Mouse (Mus musculus) heart, adult 2 months (tissue): ENCODE measurements around the gene Timm17a. TPM values are rescaled to one million over a fixed set of nuclear protein-coding genes. Genes with fewer than 3 reads are reported as not detected.

Experiments used
- DNase-seq, 2 experiments: peaks; one replicate each; pipeline ENCODE4 v3.0.0; 2021
- H3K27ac ChIP-seq: fragments of 200-600 bp; 2 replicates; pipeline ENCODE4 v1.8.1; 2022
- H3K27me3 ChIP-seq: fragments of 200-500 bp; 2 replicates; pipeline ENCODE4 v1.6.1; 2012; ENCODE audit warnings: mild to moderate bottlenecking, low read length, inconsistent platforms, mixed read lengths; ENCODE audit not compliant: control insufficient read depth, insufficient read depth
- H3K36me3 ChIP-seq: fragments of 200-500 bp; 2 replicates; pipeline ENCODE4 v1.6.1; 2012; ENCODE audit warnings: low read length, inconsistent platforms; ENCODE audit not compliant: control insufficient read depth, insufficient read depth
- H3K4me1 ChIP-seq: fragments of 200-500 bp; 2 replicates; pipeline ENCODE4 v1.6.1; 2011; ENCODE audit warnings: low read length; ENCODE audit not compliant: control insufficient read depth, insufficient read depth
- H3K4me3 ChIP-seq: fragments of 200-600 bp; 2 replicates; pipeline ENCODE4 v1.8.1; 2022
- H3K79me2 ChIP-seq: fragments of 200-500 bp; replicated peaks from 2 replicates; pipeline ENCODE4 v1.6.1; 2012; ENCODE audit warnings: mild to moderate bottlenecking, inconsistent platforms, low read length, moderate library complexity, mixed read lengths; ENCODE audit not compliant: control insufficient read depth, insufficient read depth
- H3K9ac ChIP-seq: fragments of 200-500 bp; 2 replicates; pipeline ENCODE4 v1.6.1; 2012; ENCODE audit warnings: low read depth, mild to moderate bottlenecking, control low read depth, inconsistent platforms, low read length, mixed read lengths
- CTCF ChIP-seq: fragments of 200-600 bp; IDR thresholded peaks from 2 replicates; pipeline ENCODE4 v1.8.1; 2022; ENCODE audit warnings: antibody characterized with exemption, mild to moderate bottlenecking, moderate library complexity
- EP300 ChIP-seq: fragments of 200-500 bp; IDR thresholded peaks from 2 replicates; pipeline ENCODE4 v1.6.1; 2011; ENCODE audit warnings: low read depth, low read length, control low read depth; ENCODE audit not compliant: insufficient read depth
- POLR2A ChIP-seq: fragments of 200-500 bp; IDR thresholded peaks from 2 replicates; pipeline ENCODE4 v1.6.1; 2011; ENCODE audit warnings: mild to moderate bottlenecking, low read depth, low read length, control low read depth; ENCODE audit not compliant: insufficient read depth
- WGBS: fragments of 180-500 bp; shearing (Covaris S2); methylation state at CpG from one replicate; pipeline ENCODE4 v1.1.7; 2018; 5-methylcytosine and 5-hydroxymethylcytosine counted together
- intact Hi-C: fragments of 180-260 bp; cut with DNase I; formaldehyde crosslinking; loops from one replicate; pipeline ENCODE4 v1.15.1; 2025
- polyA plus RNA-seq: library from polyadenylated mRNA; depleted of rRNA; stranded (reverse); fragments of >200 nt; gene quantifications from 2 replicates; pipeline ENCODE4 v1.2.3, GENCODE M21; 2012
- total RNA-seq, 2 experiments: library from RNA; stranded (reverse); gene quantifications; 2 replicates each; pipeline ENCODE4 v1.2.3; 2021

Timm17a gene
- total and polyA plus RNA-seq, 3 experiments: 185 to 370 (median 325) TPM

GRCm38 (mm10) chr1:135271371-135271770 is 42.2 kb downstream of the Timm17a start:
- intact Hi-C loops: no loop called here
- Histone ChIP-seq H3K4me1 (no peaks in the 10 kb centered on the region), H3K79me2 (no peaks in the 10 kb centered on the region), H3K36me3 (peaks cover 2% of the 10 kb centered on the region; the same call in 1 of the 2 replicates), H3K27me3 (no peaks in the 10 kb centered on the region), H3K27ac (no peak overlapping the region), H3K9ac (no peak overlapping the region), H3K4me3 (no peak overlapping the region)
- WGBS: 88% methylated on average over 9 of the region's 9 CpGs
- no peak for DNase-seq
- TF ChIP-seq EP300 (no peak), CTCF (no peak), POLR2A (no peak)

- Histone ChIP-seq H3K9ac (no peak overlapping the region), H3K36me3 (no peaks in the 10 kb centered on the region), H3K27ac (no peak overlapping the region), H3K79me2 (no peaks in the 10 kb centered on the region), H3K27me3 (no peaks in the 10 kb centered on the region), H3K4me3 (no peak overlapping the region), H3K4me1 (no peaks in the 10 kb centered on the region)
- no peak for TF ChIP-seq CTCF
- TF ChIP-seq EP300: no peak
- no peak for TF ChIP-seq POLR2A
- intact Hi-C loops: no loop called here
- DNase-seq: no peak
- WGBS: 74% methylated on average over 10 of the region's 10 CpGs
Observed at GRCm38 (mm10) chr1:135267663-135268446, 45.7 kb downstream of the Timm17a start.

- no peak overlapping the region for H3K9ac ChIP-seq
- no peak for TF ChIP-seq EP300
- no peak for TF ChIP-seq POLR2A
- no peak for TF ChIP-seq CTCF
- 68% methylated on average over 5 of the region's 5 CpGs for WGBS
- H3K79me2 ChIP-seq: no peaks in the 10 kb centered on the region
- no peak for DNase-seq
- H3K27me3 ChIP-seq: no peaks in the 10 kb centered on the region
- H3K27ac ChIP-seq: no peak overlapping the region
- intact Hi-C loops: no loop called here
- no peak overlapping the region for H3K4me3 ChIP-seq
- H3K4me1 ChIP-seq: no peaks in the 10 kb centered on the region
- no peaks in the 10 kb centered on the region for H3K36me3 ChIP-seq
Observed at GRCm38 (mm10) chr1:135265834-135266233, 47.7 kb downstream of the Timm17a start.

GRCm38 (mm10) chr1:135263316-135263715 is 50.3 kb downstream of the Timm17a start:
- WGBS: 61% methylated on average over 9 of the region's 9 CpGs
- Histone ChIP-seq H3K27ac (no peak overlapping the region), H3K9ac (no peak overlapping the region), H3K36me3 (no peaks in the 10 kb centered on the region), H3K79me2 (no peaks in the 10 kb centered on the region), H3K4me3 (no peak overlapping the region), H3K4me1 (no peaks in the 10 kb centered on the region), H3K27me3 (no peaks in the 10 kb centered on the region)
- no peak for DNase-seq
- intact Hi-C loops: no loop called here
- no peak for TF ChIP-seq EP300
- TF ChIP-seq CTCF: no peak
- no peak for TF ChIP-seq POLR2A

DNA sequence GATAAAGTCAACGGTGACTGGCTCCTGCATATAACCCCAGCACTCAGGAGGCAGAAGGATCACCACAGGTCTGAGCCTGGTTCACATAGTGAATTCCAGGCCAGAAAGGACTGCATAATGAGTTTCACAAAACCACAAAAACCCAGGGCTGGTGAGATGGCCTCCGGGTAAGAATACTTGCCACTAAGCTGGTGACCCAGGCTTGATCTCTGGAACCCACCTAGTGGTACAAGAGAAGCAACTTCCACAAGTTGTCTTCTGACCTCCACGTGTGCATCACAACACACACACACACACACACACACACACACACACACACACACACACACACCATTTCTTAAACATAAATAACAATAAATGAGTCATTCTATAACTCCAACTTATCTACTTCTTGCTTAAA is 51.2 kb downstream of the Timm17a start:
- Histone ChIP-seq H3K36me3 (no peaks in the 10 kb centered on the region), H3K79me2 (no peaks in the 10 kb centered on the region), H3K27me3 (no peaks in the 10 kb centered on the region), H3K9ac (no peak overlapping the region), H3K27ac (no peak overlapping the region), H3K4me3 (no peak overlapping the region), H3K4me1 (no peaks in the 10 kb centered on the region)
- TF ChIP-seq CTCF (no peak), EP300 (no peak), POLR2A (no peak)
- no peak for DNase-seq
- WGBS: 92% methylated on average over 3 of the region's 3 CpGs
- intact Hi-C loops: no loop called here

- intact Hi-C loops: no loop called here
- Histone ChIP-seq H3K36me3 (no peaks in the 10 kb centered on the region), H3K27ac (no peak overlapping the region), H3K4me3 (no peak overlapping the region), H3K4me1 (no peaks in the 10 kb centered on the region), H3K9ac (no peak overlapping the region), H3K79me2 (no peaks in the 10 kb centered on the region), H3K27me3 (no peaks in the 10 kb centered on the region)
- 71% methylated on average over 6 of the region's 6 CpGs for WGBS
- TF ChIP-seq CTCF (no peak), EP300 (no peak), POLR2A (no peak)
- no peak for DNase-seq
Observed at GRCm38 (mm10) chr1:135260931-135261330, 52.6 kb downstream of the Timm17a start.

GRCm38 (mm10) chr1:135259128-135259436 is 54.5 kb downstream of the Timm17a start:
- WGBS: 3% methylated on average over 10 of the region's 10 CpGs
- Histone ChIP-seq H3K27me3 (no peaks in the 10 kb centered on the region), H3K4me3 (peak overlapping the region; percentile 18; the same call in 1 of the 2 replicates), H3K27ac (no peak overlapping the region), H3K4me1 (no peaks in the 10 kb centered on the region), H3K36me3 (no peaks in the 10 kb centered on the region), H3K9ac (no peak overlapping the region), H3K79me2 (no peaks in the 10 kb centered on the region)
- intact Hi-C loops: loop anchor here (1.0 to 2.0 kb wide), 3 partner anchors 87 to 110 kb away; no protein-coding TSS in a partner anchor
- peak; percentile 65 to 73 for DNase-seq
- TF ChIP-seq CTCF: peak; percentile 86
- TF ChIP-seq POLR2A: no peak
